Mouse (Mus musculus) kidney, postnatal 36 days (tissue): ENCODE data around the gene Podxl2.

Experiments used
- DNase-seq, 2 experiments: peaks; one replicate each; pipeline ENCODE4 v3.0.0; 2021 to 2022; ENCODE audit warnings: mixed read lengths in 2 of 2

Podxl2 gene

DNA sequence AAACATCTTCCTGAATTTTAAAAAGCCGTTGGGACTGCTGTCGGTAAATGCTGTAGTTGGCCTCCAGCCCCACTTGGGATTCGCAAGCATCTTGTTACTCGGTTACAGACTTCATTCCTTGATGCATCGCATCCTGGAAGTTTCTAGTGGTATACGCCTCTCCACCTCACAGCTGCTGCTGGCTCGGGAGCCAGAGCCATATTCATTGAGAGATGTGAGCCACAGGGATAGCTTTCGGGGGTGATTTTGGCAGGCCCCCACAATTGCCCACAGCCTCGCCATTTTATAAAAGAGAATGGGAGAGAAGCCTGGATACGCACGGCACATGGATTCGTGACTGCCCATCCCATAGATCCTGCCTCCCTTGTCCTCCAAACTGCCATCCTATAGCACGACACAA is 81.0 kb downstream of the Podxl2 start:
- no peak for DNase-seq

DNA sequence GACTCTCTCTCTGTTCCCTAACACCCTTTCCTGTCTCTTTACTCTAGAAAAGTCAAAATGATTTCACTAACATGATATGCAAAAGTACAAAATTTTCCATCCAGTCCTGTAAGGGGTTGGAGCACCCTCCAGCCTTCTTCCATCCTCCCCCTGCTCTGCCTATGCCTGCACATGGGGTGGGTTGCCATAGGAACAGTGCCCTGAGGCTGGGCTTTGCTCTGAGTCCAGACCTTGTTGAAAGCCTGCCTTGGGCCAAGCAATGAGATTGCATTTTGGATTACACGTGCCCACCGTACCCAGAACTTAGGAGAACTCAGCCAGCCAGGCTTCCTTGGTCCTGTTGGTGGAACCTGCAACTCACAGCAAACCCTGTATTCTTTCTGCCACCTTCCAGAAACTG is 81.6 kb downstream of the Podxl2 start:
- DNase-seq = no peak
